Mouse (Mus musculus) thymus, postnatal 36 days (tissue): ENCODE measurements around the gene Art3.

Experiments used
- DNase-seq, 2 experiments: peaks; one replicate each; pipeline ENCODE4 v3.0.0; 2022; ENCODE audit warnings: mixed read lengths in 2 of 2

Gene Art3

GRCm38 (mm10) chr5:92331635-92332338 lies at the start of gene Art3:
TSS of gene Art3 (plus strand) at chr5:92331827.
- no peak for DNase-seq

GRCm38 (mm10) chr5:92282571-92282970 lies 49.1 kb upstream of the Art3 start:
- DNase-seq = no peak

- DNase-seq = no peak
Observed at GRCm38 (mm10) chr5:92283107-92283506, 48.5 kb upstream of the Art3 start.

DNA sequence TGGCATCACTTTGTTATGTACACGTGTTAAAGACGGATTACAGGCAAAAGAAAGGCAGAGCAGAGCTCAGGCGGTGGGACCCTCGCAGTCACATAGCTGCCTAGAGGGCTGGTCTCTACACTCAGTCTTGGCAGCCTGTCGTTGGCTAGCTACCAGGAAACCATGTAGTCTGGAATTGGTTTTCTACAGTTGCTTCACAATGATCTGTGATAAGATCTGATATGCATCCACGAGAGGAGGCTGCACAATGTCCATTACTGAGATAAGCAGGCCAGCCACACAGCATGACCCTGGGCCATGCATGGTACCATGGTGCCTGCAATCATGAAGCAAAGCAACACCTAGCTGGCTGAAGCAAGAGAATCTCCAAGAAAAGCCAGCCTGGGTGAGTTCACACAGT lies 43.8 kb upstream of the Art3 start:
- DNase-seq = no peak

DNA sequence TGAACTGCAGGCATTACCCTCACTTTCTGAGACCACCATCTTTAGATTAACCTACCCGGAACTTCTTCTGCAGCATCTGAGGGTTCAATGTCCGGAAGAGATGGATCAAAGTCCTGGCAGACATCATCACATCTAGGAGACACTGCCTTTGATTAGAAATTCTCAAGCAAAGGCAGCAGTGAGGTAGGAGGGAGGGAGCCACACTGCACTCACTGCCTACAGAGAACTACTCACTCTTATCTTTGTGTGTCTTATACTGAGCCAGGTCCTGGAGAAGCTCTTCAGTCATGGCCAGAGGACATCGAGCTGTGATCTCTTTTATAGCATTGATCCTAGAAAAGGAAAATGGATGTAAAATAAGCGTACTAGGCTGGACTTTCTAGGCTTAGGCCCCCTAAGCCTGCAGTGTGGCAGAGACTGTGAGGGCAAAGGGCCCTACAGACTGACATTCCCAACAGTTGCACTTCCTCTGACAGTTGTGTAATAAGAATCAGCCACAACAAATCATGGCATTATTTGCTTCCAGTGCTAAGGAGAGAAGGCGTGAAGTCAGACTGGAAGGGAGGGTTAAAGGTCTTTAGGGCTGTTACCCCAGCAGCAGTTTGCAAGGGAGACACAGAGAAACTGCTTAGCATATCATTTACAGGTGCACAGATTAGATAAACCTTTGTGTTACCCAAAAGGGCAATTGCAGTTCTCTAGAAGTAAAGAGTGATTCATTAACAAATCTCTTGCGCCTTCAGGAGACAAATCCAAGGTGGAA lies 39.8 kb upstream of the Art3 start:
- DNase-seq = no peak

DNA sequence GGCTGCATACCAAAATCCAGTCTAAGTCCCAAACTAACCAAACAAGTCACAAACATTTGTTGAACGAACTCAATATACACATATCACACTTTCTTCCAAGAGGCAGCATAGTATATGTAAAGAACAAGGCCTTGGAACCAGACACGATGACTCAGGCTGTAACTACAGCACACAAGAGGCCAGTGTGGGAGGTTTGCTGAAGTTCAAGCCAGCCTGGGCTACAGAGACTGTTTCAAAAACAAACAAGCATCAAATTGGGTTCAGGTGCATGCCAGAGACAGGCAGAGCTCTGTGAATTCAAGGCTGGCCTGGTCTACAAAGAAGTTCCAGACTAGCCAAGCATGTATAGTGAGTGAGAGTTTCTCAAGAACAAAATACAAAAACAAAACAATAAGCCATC lies 37.1 kb upstream of the Art3 start:
- no peak for DNase-seq

DNA sequence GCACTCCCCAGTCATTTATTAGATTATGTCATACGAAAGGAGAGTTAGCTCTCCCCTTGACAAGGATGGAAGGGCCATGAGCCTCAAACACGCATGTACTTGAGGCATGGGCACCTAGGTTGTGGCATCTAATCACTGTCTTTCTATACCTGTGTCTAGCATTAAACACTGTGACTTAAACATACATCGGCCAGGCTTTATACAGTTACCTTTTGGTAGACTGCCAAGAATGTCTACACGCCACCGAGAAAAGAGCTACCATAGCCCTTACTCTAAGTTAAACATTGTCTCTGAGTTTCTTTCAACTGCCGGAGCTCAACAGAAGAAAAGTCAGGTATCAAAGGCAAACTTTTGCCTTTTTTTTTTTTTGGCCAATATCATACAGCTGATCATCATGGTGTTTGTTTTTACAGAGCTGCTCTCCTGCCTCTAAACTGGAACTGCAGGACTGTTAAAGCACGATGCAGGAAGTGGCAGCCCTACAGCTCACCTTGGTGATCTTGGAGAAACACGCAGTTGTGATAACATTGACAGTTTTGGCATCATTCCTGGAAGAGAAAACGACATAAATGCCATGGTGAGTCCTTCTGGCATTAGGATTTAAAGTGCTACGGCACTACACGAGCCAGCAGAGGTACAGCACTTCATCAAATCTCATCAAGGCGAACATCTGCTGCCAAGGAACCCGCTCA lies 29.3 kb upstream of the Art3 start:
- DNase-seq = no peak

DNA sequence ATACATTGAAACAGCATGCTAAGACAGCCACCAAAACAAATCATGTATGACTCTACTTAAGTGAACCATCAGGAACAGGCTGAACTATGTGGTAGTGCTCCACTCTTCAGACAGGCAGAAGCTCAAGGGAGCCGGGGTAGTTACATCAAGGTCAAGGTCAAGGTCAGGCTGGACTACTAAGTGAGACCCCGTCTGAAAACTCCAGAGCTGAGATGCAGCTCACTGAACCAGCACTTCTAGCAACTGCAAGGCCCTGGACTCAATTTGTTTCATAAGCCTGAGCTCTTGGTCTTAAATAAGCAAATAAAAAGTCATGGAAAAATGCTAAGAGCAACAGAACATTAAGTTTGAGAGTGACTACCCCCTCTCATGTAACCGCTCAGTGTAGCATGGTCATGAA lies 27.3 kb upstream of the Art3 start:
- DNase-seq = no peak

- peak; percentile 89 to 92 for DNase-seq
Observed at GRCm38 (mm10) chr5:92309681-92310511, 21.7 kb upstream of the Art3 start, which contains the start of gene Sdad1. TSS of gene Sdad1 (minus strand) at chr5:92310479.

DNA sequence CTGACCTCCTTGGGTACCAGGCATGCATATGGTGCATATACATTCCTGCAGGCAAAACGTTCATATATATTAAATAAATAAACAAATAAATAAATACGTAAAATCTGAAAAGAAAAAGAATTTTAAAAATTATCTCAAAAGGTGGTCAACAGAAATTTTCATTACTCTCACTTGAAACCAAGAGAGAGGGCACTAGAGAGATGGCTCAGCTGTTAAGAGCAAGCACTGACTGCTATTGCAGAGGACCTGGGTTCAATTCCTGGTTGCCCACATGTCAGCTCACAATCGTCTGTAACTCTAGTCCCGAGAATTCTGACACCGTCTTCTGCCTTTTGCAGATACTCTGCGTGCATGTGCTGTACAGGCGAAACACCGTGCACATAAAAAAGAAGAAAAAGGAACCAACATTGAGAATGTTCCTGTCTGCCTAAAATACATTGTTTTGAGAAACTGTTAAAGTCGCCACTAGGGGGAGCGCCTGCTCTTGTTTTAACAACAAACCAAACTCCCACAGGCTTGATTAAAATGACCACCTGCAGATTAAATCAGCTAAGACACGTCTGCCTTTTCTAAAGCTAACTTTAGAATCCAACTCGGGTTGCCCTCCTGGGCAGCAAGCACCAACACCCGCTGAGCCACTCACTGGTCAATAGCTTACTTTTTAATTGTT lies 19.4 kb upstream of the Art3 start:
- peak; percentile 67 to 77 for DNase-seq

DNA sequence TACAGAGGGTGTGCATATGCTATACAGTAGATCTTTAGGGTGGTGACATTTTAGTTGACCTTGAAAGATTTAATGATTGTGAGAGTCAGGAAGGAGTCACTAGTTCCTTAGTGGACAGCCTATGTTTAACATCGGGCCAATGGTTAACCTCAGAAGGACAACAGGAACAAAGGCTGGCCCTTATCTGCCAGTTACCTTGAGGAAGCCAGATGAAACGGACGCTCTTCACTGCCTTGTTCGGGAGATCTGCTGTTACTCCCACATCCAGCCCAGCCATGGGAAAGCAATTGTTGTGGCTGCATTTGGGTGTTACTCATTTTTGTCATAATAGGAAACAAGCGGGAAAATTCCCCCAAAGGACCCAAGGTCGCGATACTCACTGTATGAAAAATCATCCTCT lies 17.9 kb upstream of the Art3 start:
- no peak for DNase-seq

GRCm38 (mm10) chr5:92318119-92318518 lies 13.5 kb upstream of the Art3 start:
- no peak for DNase-seq

GRCm38 (mm10) chr5:92318596-92318995 lies 13.0 kb upstream of the Art3 start:
- no peak for DNase-seq

DNA sequence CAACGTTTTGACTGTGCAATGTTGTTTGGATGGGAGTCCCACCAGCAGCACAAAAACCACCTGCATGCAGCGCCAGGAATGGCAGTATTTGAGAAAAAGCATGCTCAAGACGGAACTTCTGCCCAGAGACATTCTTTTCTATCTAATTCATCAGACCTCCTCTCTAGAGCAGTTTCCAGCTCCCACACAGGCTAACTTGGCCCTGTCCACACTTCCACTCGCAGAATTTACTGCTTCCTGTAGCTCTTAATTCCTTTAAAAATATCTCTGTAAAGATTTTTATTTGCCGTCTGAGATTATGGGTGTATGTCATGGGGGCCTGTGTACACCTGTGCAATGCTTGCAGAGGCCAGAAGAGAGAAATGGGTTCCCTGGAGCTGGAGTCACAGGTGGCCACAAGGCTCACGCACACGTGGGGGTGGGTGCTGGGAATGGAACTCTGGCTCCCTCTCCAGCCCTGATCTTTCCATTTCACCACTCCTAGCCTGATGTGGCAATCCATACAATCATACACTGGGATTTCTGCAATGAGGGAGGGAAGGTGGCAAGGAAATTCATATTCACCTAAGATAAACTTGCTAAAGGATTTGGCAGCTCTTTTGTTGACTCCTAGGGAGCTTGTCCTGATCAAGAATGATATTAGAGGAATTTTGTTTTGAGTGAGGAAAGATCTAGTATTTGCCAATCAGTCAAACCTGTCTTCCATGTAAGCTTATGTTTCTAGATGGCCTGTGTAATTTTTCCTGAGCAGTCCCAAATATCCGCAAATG lies 9.8 kb upstream of the Art3 start:
- DNase-seq = no peak

DNA sequence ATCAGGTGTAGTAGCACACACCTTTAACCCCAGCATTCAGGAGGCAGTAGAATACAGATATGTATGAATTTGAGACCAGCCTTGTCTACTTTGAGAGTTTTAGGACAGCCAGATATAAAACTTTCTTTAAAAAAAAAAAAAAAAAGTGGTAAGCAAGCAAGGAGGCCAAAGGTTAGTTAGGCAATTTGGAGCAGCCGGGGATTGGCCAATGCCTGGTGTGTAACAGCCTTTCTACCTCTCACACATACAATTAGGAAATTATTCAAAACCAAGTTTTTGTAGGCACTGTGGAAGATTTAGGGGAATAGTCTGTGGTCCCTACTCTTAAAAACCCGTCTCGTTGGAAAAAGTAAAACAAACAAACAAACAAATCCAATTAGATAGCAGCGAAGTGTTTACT lies 9.0 kb upstream of the Art3 start:
- DNase-seq = no peak

DNA sequence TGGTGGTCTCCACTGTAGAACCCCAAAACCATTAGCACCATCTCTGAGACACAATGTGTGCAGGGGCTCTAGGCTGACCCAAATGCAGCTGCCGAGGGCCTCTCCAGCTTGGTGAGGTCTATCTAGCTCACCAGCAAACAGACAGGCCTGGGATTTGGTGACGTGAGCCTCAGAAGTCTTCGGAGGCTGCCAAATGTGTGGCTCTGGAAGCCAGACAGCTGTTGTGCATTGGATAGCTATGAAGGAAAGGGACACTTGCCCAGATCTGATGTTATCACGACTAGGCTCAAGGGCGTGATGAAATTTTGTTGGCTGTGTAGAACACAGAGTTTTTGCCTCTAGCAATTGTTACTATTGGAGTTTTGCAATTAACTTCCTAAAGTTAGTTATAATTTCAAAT lies 8.4 kb upstream of the Art3 start:
- DNase-seq = no peak

DNA sequence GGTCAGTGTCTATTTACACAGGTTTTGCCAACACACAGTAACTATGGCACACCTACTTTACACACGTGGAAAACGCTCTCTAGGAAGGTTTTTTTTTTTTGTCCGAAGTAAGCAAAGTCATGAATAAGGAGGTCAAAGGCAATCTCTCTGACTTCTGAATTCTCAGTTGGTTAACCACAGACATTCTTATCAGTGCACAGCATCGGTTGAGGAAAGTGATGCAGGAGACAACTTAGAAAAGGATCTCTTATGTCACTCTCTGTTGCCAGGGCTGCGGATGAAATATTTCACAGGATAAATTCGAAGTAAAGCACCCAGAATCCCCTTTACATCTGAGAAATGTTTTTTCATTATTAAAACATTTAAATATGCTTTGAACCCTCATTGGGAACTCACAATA lies 4.3 kb upstream of the Art3 start:
- DNase-seq = no peak

DNA sequence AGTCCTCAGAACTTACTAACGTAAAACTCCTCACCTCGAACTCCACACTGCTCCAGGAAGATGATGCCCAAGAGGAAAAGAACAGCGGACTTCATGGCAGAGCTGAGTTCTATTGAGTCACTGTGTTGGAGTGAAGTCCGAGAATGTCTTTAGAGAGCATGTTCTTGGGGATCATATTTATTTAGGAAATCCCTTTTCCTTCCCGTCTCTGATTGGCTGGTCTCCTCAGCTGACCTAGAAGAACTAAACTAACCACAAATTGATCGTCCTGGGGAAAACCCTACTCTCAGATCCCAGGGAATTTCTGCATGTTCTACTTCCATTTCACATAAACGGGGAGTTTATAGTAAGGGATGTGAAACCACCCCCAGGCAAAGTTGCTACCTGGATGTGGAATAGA lies 3.7 kb upstream of the Art3 start, which contains the start of gene Cxcl9:
Gene Cxcl9, minus strand, starts transcription at position 151 of the 400 bp plus-strand sequence.
- DNase-seq = no peak

- DNase-seq = no peak
Observed at GRCm38 (mm10) chr5:92331122-92331521, 505 bp upstream of the Art3 start.

DNA sequence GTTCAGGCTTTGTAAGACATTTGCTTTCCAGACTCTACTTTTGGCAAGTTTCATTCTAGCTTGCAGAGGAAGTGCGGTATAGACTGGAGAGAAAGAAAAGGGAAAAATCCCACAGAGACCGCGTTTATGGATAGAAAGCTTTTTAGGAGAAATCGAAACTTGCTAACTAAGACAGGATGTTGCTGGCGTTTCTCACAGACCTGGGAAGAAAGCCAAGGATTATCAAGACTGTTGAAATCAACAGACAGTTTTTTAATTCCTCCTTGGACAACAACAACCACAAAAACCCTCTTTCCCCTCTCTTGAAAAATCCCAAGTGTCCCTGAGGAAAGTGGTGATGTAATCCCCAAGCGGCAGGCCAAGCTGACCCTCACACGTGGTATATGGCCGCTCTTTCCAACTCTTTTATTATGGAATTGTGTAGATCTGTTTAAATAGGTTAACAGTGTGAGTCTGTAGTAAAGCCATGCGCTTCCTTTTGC lies 773 bp downstream of the Art3 start:
- DNase-seq = no peak

- DNase-seq = no peak
Observed at GRCm38 (mm10) chr5:92336743-92337142, 5.1 kb downstream of the Art3 start.
